Mouse (Mus musculus) MEL (cell line): ENCODE data around the gene Gstm4. TPM values are rescaled to one million over a fixed set of nuclear protein-coding genes. Genes with fewer than 3 reads are reported as not detected.

Source experiments
- DNase-seq: peaks from one replicate; pipeline ENCODE4 v3.0.0; 2011; ENCODE audit warnings: low read depth, low spot score
- H3K27ac ChIP-seq: 2 replicates; pipeline ENCODE4 v1.5.1; 2012; ENCODE audit warnings: low read depth, mild to moderate bottlenecking, control low read depth, low read length, moderate library complexity; ENCODE audit not compliant: control insufficient read depth
- H3K27me3 ChIP-seq, 2 experiments: fragments of 150-350 bp in 1 of 2; sonication (generic) in 1 of 2; 2 replicates each; pipeline ENCODE4 v1.6.1; 2012; ENCODE audit warnings: low read length in 2 of 2, mild to moderate bottlenecking in 2 of 2, improper control_type of control experiment in 1 of 2, moderate library complexity in 1 of 2; ENCODE audit not compliant: insufficient read depth in 2 of 2, control insufficient read depth in 1 of 2
- H3K36me3 ChIP-seq, 2 experiments: 2 replicates each; pipeline ENCODE4 v1.6.1; 2012 to 2014; ENCODE audit warnings: low read length in 2 of 2, improper control_type of control experiment in 1 of 2, inconsistent platforms in 1 of 2, mild to moderate bottlenecking in 1 of 2; ENCODE audit not compliant: insufficient read depth in 2 of 2, control insufficient read depth in 1 of 2
- H3K4me1 ChIP-seq, 2 experiments: fragments of 150-350 bp in 1 of 2; sonication (generic) in 1 of 2; 2 replicates each; pipeline ENCODE4 v1.6.1; 2012; ENCODE audit warnings: low read length in 2 of 2, improper control_type of control experiment in 1 of 2, mild to moderate bottlenecking in 1 of 2; ENCODE audit not compliant: insufficient read depth in 2 of 2, control insufficient read depth in 1 of 2
- H3K4me3 ChIP-seq, 2 experiments: fragments of 150-350 bp in 1 of 2; sonication (generic) in 1 of 2; 2 replicates each; pipeline ENCODE4 v1.5.1; 2012; ENCODE audit warnings: low read depth in 2 of 2, low read length in 2 of 2, mild to moderate bottlenecking in 2 of 2, moderate library complexity in 2 of 2, control low read depth in 1 of 2, improper control_type of control experiment in 1 of 2; ENCODE audit not compliant: control insufficient read depth in 1 of 2, insufficient read depth in 1 of 2
- H3K79me2 ChIP-seq: 2 replicates; pipeline ENCODE4 v1.6.1; 2012; ENCODE audit warnings: mild to moderate bottlenecking, low read length, moderate library complexity; ENCODE audit not compliant: control insufficient read depth, poor library complexity, insufficient read depth
- H3K9ac ChIP-seq: 2 replicates; pipeline ENCODE4 v1.6.1; 2012; ENCODE audit warnings: low read depth, mild to moderate bottlenecking, control low read depth, low read length, moderate library complexity; ENCODE audit not compliant: control insufficient read depth, poor library complexity, severe bottlenecking
- H3K9me3 ChIP-seq: fragments of 150-350 bp; sonication (generic); replicated peaks from 2 replicates; pipeline ENCODE4 v1.6.1; 2012; ENCODE audit warnings: mild to moderate bottlenecking, low read length, improper control_type of control experiment, moderate library complexity; ENCODE audit not compliant: insufficient read depth
- CHD2 ChIP-seq: IDR thresholded peaks from 2 replicates; pipeline ENCODE4 v1.6.1; 2011; ENCODE audit warnings: low read length, improper control_type of control experiment
- E2F4 ChIP-seq: IDR thresholded peaks from 2 replicates; pipeline ENCODE4 v1.6.1; 2011; ENCODE audit warnings: low read depth, low read length, improper control_type of control experiment, borderline replicate concordance
- HCFC1 ChIP-seq: IDR thresholded peaks from 2 replicates; pipeline ENCODE4 v1.6.1; 2012; ENCODE audit warnings: low read depth, mild to moderate bottlenecking, inconsistent platforms, low read length, improper control_type of control experiment, moderate library complexity
- MAZ ChIP-seq: IDR thresholded peaks from 2 replicates; pipeline ENCODE4 v1.6.1; 2012; ENCODE audit warnings: low read depth, mild to moderate bottlenecking, inconsistent platforms, low read length, improper control_type of control experiment
- MXI1 ChIP-seq: IDR thresholded peaks from 2 replicates; pipeline ENCODE4 v1.6.1; 2011; ENCODE audit warnings: mild to moderate bottlenecking, low read depth, low read length, improper control_type of control experiment
- MYB ChIP-seq: IDR thresholded peaks from 2 replicates; pipeline ENCODE4 v1.6.1; 2011; ENCODE audit warnings: mild to moderate bottlenecking, low read depth, low read length, improper control_type of control experiment
- MYC ChIP-seq: IDR thresholded peaks from 2 replicates; pipeline ENCODE4 v1.6.1; 2011; ENCODE audit warnings: low read depth, mild to moderate bottlenecking, low read length, improper control_type of control experiment, moderate library complexity
- POLR2AphosphoS5 ChIP-seq: IDR thresholded peaks from 2 replicates; pipeline ENCODE4 v1.6.1; 2012; ENCODE audit warnings: low read depth, borderline replicate concordance, mild to moderate bottlenecking, inconsistent platforms, low read length, moderate library complexity, mixed read lengths
- RCOR1 ChIP-seq: IDR thresholded peaks from 2 replicates; pipeline ENCODE4 v1.6.1; 2012; ENCODE audit warnings: low read depth, mild to moderate bottlenecking, inconsistent platforms, low read length, improper control_type of control experiment
- SIN3A ChIP-seq: IDR thresholded peaks from 2 replicates; pipeline ENCODE4 v1.6.1; 2012; ENCODE audit warnings: low read length, improper control_type of control experiment, inconsistent platforms
- UBTF ChIP-seq: IDR thresholded peaks from 2 replicates; pipeline ENCODE4 v1.6.1; 2012; ENCODE audit warnings: low read depth, mild to moderate bottlenecking, inconsistent platforms, low read length, improper control_type of control experiment, moderate library complexity, borderline replicate concordance; ENCODE audit not compliant: insufficient read depth
- USF1 ChIP-seq: IDR thresholded peaks from 2 replicates; pipeline ENCODE4 v1.6.1; 2014; ENCODE audit warnings: low read depth, mild to moderate bottlenecking, inconsistent platforms, low read length, improper control_type of control experiment, moderate library complexity
- polyA plus RNA-seq, 2 experiments: library from polyadenylated mRNA; stranded (reverse) in 1 of 2; unstranded in 1 of 2; fragments of >175 nt in 1 of 2; fragments of >200 nt in 1 of 2; gene quantifications; 2 replicates each; pipeline versions ENCODE4 v1.2.1 to v1.2.4; 2012; ENCODE audit warnings: low replicate concordance in 2 of 2, low read depth in 1 of 2; ENCODE audit not compliant: insufficient read length in 2 of 2, insufficient read depth in 1 of 2, missing spikeins in 1 of 2
- total RNA-seq: library from RNA; depleted of rRNA; stranded (reverse); fragments of 300-350 nt; gene quantifications from 2 replicates; pipeline ENCODE4 v1.2.3, GENCODE M21; 2012

The Gstm4 gene
- total and polyA plus RNA-seq, 3 experiments: 1.4 to 7.4 TPM; not detected in 1

DNA sequence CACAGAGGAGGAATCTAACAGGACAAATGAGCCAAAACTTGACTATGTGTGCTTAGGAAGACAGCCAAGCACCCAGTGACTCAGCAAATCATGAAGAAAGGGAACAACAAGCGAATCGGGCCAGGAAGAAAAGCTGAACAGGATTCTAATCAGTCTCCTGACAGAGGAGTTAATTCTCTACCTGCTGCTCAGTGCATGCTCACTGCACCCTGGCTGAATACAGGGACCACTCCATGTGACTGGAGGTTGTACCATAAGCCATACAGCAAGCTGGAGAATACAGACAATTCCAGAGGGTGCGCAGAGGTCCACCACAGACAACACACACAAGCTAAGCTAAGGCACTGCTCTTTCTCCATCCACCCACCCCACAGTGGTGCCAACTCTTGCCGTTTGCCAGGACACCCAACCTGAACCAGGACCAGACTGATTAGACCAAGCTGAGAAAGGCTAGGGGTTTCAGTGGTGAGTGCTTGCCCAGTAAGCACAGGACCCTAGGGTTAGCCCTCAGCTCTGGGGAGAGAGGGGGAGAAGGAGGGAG is 31.3 kb downstream of the Gstm4 start (continued):
- TF ChIP-seq SIN3A (peak; percentile 55; the same call in 1 of the 2 replicates), RCOR1 (peak; percentile 75)

DNA sequence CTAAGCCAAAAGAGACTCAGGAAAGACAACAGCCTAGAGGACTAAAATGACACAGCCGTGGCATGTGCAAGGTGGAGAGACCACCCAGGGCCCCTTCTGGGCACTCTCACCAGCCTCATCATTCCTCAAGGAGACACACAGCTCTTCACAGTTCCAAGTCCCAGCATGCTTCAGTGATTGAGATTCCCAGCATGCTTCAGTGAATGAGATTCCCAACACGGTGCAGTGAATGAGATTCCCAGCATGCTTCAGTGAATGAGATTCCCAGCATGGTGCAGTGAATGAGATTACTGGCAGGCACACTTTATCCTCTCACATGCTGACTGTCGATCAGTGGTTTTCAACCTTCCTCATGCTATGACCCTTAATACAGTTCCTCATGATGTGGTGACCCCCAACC is 33.1 kb downstream of the Gstm4 start:
- no peak overlapping the region for H3K9ac ChIP-seq
- H3K4me1 ChIP-seq: peaks cover 0 to 9% of the 10 kb centered on the region in 2 experiments; a peak in 2 of 4 replicates
- H3K79me2 ChIP-seq: no peaks in the 10 kb centered on the region
- no peak for TF ChIP-seq POLR2AphosphoS5
- TF ChIP-seq MYC: no peak
- no peak for TF ChIP-seq MAZ
- TF ChIP-seq UBTF: no peak
- TF ChIP-seq E2F4: no peak
- no peak for TF ChIP-seq MXI1
- TF ChIP-seq HCFC1: no peak
- no peak for TF ChIP-seq CHD2
- TF ChIP-seq MYB: no peak
- TF ChIP-seq USF1: no peak
- no peak overlapping the region for H3K27ac ChIP-seq
- H3K4me3 ChIP-seq: no peak overlapping the region
- peaks cover 0 to 2% of the 10 kb centered on the region in 2 experiments; a peak in 1 of 4 replicates for H3K27me3 ChIP-seq
- DNase-seq: no peak
- H3K36me3 ChIP-seq: peaks cover 0 to 3% of the 10 kb centered on the region in 2 experiments; a peak in 1 of 4 replicates
- H3K9me3 ChIP-seq: no peaks in the 10 kb centered on the region

DNA sequence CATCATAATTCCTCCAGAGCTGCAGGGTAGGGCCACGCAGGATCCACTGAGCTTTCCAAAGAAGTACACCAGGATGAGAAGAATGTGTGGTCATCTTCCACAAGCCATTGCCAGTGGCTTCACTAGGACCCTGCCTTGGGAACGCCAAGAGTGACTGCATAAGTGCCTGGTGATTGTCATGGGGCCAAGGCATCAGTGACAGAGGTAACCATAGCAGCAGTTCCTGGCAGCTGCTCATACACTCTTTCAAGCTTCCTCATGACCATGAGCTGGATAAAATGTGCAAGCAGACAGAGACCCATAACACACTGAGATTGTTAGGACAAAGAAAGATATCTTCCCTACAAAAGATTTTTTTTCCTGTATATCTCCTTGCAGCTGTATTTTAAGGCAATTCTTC is 34.4 kb downstream of the Gstm4 start:
- H3K4me1 ChIP-seq: peaks cover 0 to 9% of the 10 kb centered on the region in 2 experiments; a peak in 2 of 4 replicates
- H3K27ac ChIP-seq: no peak overlapping the region
- no peaks in the 10 kb centered on the region for H3K79me2 ChIP-seq
- no peak overlapping the region for H3K4me3 ChIP-seq
- no peak overlapping the region for H3K9ac ChIP-seq
- no peak for TF ChIP-seq MAZ
- no peak for TF ChIP-seq POLR2AphosphoS5
- H3K36me3 ChIP-seq: peaks cover 0 to 3% of the 10 kb centered on the region in 2 experiments; a peak in 1 of 4 replicates
- peaks cover 0 to 2% of the 10 kb centered on the region in 2 experiments; a peak in 1 of 4 replicates for H3K27me3 ChIP-seq
- no peaks in the 10 kb centered on the region for H3K9me3 ChIP-seq
- no peak for DNase-seq
